Comparison of ENCODE assay signal across 21 mouse cellular contexts in the genomic region with DNA sequence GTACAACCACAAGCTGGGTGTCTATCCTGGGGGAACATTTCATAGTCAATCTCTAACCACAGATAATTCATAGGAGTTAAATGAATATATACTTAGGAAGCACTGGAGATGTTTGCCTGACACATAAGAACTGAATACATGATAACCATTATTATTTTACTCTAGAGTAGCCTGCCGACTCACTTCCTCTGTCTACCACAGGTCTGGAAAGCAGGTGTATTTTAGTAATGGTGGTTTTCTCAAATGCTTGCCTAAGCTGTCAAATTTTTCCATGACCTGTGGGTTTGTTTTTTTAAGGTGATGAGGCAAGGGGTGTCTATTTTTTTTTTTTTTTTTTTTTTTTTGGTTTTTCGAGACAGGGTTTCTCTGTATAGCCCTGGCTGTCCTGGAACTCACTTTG. TPM values are rescaled to one million over a fixed set of nuclear protein-coding genes. Genes with fewer than 3 reads are reported as not detected.
"Had no signal": no experiment of that assay in that cellular context is flagged by ENCODE, and none has a peak within 500 bp of the region (broad histone marks: within the 10 kb centered on the region; RNA-seq: fewer than 3 reads in every experiment).

No protein-coding gene starts in this region.

- H3K9ac ChIP-seq: limb, embryonic 12.5 days; limb, embryonic 15.5 days; liver, embryonic 13.5 days; midbrain, embryonic 12.5 days; neural tube, embryonic 13.5 days had no signal

- H3K4me2 ChIP-seq: limb, embryonic 12.5 days; limb, embryonic 15.5 days; liver, embryonic 13.5 days; midbrain, embryonic 12.5 days; neural tube, embryonic 13.5 days had no signal

- H3K27me3 ChIP-seq: limb, embryonic 12.5 days; limb, embryonic 15.5 days; liver, embryonic 13.5 days; midbrain, embryonic 12.5 days; neural tube, embryonic 13.5 days had no signal

- H3K36me3 ChIP-seq: limb, embryonic 12.5 days; limb, embryonic 15.5 days; liver, embryonic 13.5 days; neural tube, embryonic 13.5 days had no signal

- DNase-seq: kidney, adult 9 months; kidney, postnatal 10 days; kidney, postnatal 36 days; layer of hippocampus, postnatal 36 days; left cerebral cortex, postnatal 4 days; liver, embryonic 13.5 days; lung, adult 2 months; lung, postnatal 14 days; lung, postnatal 4 days; thymus, adult 18-20 months; thymus, postnatal 36 days had no signal

- H3K4me1 ChIP-seq: limb, embryonic 12.5 days; limb, embryonic 15.5 days; liver, embryonic 13.5 days; midbrain, embryonic 12.5 days had no signal

- ATAC-seq: midbrain, embryonic 16.5 days had no signal

- H3K4me3 ChIP-seq: left cerebral cortex, adult 2 months; limb, embryonic 12.5 days; limb, embryonic 15.5 days; liver, embryonic 13.5 days; midbrain, embryonic 12.5 days; myocyte; neural tube, embryonic 13.5 days had no signal

- H3K9me3 ChIP-seq: limb, embryonic 12.5 days; limb, embryonic 15.5 days; liver, embryonic 13.5 days; midbrain, embryonic 12.5 days; neural tube, embryonic 13.5 days had no signal

- H3K27ac ChIP-seq: left cerebral cortex, adult 2 months; limb, embryonic 12.5 days; limb, embryonic 15.5 days; liver, embryonic 13.5 days; midbrain, embryonic 12.5 days; neural tube, embryonic 13.5 days had no signal

RNA-seq across cellular contexts. Expression of gene Jam2, which starts 26.1 kb away (rescaled TPM):
- total RNA-seq: megakaryocyte progenitor cell, adult 5-6 weeks; monocyte, adult 5-6 weeks; neutrophil, adult 5-6 weeks had no signal
